Mouse (Mus musculus) testis, adult 2 months (tissue): Measurements from ENCODE around the gene Cdkl5.

Experiments
- CTCF ChIP-seq: fragments of 200-500 bp; IDR thresholded peaks from 2 replicates; pipeline ENCODE4 v1.5.1; 2012; ENCODE audit warnings: low read depth, mild to moderate bottlenecking, inconsistent platforms, low read length, moderate library complexity; ENCODE audit not compliant: control insufficient read depth, insufficient read depth, insufficient replicate concordance
- POLR2A ChIP-seq: fragments of 200-500 bp; IDR thresholded peaks from 2 replicates; pipeline ENCODE4 v1.6.1; 2012; ENCODE audit warnings: low read depth, mild to moderate bottlenecking, inconsistent platforms, low read length, moderate library complexity; ENCODE audit not compliant: control insufficient read depth

DNA sequence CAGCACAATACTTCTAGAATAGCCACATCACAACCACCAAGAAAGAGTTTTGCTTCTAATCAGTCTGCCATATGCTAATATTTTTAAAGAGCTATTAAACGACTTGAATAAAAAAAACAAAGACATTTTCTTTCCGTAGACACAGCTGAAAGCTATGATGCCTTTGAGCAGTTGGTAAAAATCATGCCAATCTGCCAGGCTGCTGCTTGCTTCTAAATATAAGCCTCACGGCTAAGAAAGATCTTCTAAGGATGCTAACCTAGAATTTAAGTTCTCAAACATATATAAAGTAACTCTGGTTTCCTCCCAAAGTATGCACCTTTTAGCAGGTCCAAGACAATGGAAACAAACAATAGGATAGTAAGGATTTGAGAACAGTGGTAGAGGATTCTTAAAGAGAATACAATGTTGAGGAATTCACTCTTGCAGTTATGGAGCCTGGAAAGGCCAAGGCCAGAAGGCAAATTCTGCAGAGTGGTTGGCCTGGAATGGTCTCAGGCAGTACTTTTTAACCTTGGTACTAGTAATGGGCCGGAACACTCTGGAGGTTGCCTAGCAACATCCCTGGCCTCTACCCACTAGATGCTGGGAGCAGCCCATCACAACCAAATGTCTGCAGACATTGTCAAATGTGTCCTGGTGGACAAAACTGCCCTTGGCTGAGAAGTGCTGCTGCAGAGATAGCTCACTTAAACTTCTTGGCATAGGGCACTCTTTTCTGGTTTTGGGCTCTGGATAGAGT is 189.9 kb downstream of the Cdkl5 start:
- TF ChIP-seq CTCF: no peak
- no peak for TF ChIP-seq POLR2A
